Mouse (Mus musculus): ENCODE results near the gene Defb21. TPM values are rescaled to one million over a fixed set of nuclear protein-coding genes. Genes with fewer than 3 reads are reported as not detected.

The Defb21 gene
- not detected in 2 replicates for polyA plus RNA-seq (2012; rRNA removed)

DNA sequence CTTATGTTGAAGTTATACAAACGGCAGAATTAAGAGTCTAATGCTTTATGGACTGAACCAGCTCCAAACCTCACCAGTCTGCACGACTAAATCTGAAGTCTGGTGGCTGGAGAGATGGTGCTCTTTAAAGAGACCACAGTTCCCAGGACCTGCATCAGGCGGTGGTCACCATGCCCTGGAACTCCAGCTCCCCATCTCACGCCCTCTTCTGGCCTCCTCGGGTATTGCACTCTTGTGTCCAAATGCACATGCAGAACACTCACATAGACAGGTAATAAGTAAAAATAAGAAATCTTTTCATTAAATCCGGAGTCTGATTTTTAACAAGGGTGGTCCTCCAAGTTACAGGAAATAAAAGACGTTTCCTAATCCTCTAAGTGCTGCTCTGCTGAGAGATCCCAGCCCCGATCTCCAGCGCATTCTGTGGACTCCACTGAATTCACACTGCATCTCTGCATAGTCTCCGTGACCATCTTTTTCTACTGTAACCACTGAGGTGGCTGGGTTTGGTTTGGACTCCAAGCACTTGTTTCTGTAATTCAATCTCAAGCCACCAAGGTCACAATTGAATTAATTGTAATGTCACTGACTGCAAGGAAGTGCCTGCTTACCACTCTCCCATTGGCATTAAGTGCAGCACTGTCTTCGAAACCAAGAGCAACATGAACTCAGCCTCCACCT, at the start of gene Defb21:
Gene Defb21, plus strand, starts transcription at position 631 of the 681 bp plus-strand sequence.
- no peak for DNase-seq (ENCODE audit: extremely low spot score in 1 of 2, low spot score in 1 of 2)

DNA sequence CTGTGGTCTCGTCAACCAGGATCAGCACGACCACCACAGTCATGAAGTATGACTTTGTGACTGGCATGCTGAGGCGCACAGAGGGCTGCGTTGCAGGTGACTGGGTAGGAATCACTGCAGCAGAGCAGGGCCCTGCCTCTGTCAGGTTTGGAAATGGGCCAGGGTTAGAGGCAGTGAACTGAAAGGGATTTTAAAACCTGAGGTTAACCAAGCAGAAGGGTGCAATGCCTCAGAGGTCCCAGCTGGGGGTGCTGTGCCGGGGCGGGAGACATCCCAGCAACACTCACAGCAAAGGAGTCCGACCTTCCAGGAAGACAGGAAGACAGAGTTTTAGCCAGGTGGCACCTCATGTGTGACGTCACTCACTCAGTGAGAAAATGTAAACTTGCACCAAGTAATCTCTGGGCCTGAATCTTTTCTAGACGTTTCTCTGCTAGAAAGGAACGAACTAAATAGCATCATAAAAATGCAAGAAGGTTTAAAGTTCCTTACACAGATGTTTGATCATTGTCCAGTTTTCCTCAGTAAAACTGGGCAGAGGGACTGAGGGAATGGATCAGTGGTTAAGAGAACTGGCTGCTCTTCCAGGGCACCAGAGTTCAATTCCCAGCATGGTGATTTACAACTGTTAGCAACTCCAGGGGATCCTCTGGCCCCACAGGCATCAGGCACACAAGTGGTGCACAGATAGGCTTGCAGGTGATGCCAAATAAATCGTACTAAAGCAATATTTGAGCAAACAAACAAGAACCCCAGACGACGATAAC, 32.4 kb upstream of the Defb21 start, which contains the start of gene Defb29:
Gene Defb29, minus strand, starts transcription at position 155 of the 767 bp plus-strand sequence.
- no peak for DNase-seq (ENCODE audit: extremely low spot score in 1 of 2, low spot score in 1 of 2)

DNA sequence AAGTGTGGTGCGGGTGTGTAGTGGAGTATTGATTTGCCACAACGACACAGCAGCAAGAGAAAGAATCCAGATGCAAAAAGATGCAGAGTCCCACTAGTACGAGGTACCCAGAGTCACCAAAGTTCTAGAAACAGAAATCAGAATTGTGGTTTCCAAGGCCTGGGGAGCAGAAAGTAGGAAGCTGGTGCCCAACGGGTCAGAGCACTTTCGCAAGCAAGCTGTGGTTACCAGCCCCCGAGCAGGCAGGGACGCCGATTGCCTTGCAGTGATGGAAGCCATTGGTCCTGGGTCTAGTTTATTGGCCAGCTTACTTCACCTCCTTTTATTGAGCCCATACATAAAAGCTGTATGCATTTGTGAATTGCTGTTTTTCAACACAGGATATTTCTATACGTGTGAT, 30.6 kb upstream of the Defb21 start:
- DNase-seq (ENCODE audit: extremely low spot score in 1 of 2, low spot score in 1 of 2), result no peak

DNA sequence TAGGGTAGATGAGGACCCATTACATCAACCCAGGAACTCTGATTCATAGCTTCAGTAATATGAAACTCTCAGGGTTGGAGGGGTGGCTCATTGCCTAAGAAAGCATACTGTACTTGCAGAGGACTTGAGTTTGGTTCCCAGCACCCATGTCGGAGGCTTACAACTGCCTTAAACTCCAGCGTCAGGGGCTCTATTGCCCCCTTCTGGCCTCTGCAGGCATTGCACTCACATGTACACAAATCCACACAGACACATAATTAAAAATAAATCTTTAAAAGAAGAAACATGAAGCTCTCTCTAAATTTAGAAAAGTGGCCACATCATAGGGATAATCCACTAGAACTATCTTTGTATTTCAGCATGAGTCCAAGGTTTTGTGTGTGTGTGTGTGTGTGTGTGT, 29.6 kb upstream of the Defb21 start:
- DNase-seq (ENCODE audit: extremely low spot score in 1 of 2, low spot score in 1 of 2), result no peak

DNA sequence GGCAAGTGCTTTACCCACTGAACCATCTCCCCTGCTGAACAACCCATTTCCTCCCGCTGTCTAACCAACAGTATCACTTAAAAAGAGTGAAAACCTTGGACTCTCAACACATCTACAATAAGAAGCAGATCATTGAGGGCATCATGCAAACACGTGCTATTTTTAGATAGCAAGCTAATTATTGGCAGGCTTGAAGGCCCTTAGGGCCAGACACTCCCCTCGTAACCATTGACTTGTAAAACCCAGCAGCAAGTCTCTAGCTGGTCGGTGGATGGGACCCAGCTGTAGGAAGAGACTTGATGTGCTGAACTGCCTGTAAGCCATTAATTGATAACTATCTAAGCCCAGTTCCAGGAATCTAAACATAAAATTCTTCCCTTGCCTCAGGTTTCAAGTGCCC, 29.1 kb upstream of the Defb21 start:
- no peak for DNase-seq (ENCODE audit: extremely low spot score in 1 of 2, low spot score in 1 of 2)

DNA sequence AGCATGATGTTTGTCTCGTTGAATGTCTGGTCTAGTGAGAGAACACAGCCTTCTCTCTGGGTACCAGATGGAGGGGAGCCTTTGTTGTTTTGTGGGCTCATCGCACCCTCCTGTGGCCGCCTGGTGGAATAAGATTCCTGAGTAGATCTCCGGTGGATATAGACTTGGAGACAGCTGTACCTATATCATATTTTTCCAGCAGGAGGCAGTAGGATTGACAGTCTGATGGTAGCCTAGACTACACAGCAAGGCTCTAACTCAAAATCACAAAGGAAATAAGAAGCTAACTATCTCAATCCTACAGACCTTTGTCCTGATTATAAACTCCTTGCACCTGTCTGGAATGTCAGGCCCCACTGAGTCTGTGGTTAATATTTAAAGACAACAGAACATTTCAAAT, 27.9 kb upstream of the Defb21 start:
- peak; percentile 52 to 81 for DNase-seq (ENCODE audit: extremely low spot score in 1 of 2, low spot score in 1 of 2)

DNA sequence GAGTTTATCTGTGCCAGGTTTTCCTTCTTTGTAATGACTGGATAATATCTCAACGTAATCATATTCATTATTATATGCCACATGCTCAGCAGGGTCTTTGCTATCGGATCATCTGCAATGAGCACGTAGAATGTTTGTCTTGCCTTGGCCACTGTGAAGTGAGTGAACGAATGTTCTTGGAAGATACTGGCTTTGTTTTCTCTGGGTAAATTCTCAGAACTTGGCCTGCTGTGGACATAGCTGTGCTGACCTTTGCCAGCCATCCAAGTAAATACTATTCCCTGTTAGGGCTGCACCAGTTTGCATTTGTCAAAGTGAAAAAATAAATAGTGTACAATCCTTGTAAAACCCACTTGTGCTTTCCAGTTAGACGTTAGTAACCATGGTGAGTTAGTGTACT, 24.4 kb upstream of the Defb21 start:
- no peak for DNase-seq (ENCODE audit: extremely low spot score in 1 of 2, low spot score in 1 of 2)

DNA sequence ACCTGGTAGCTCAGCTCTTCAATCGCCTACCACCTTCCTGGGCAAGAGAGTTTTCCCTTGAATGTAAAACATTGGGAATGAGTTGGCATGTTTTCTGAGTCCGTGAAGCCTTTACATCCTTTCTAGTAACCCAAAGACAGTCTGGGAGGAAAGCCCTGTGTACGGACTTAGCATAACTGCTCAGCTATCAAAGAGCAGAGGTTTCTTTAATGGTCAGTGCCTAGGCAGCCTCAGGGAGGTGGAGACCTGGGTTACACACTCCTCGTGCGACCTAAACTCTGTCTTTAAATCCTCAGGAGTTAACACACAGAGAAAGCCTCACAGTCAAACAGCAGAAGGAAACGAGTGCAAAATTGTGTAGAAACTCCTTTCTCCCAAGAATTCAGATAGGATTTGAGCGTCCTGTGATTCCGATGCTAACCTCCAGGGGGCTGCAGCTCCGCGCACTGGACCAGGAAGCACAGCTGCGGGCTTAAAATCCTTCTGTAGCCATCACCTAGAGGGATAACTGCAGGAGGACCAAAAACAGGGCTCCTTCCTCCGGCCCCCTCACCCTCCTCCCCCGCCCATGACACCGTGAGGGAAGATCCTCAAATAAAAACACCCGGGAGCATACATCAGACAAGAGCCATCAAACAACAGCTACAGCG, 18.6 kb upstream of the Defb21 start:
- peak; percentile 20 to 85 for DNase-seq (ENCODE audit: extremely low spot score in 1 of 2, low spot score in 1 of 2)

DNA sequence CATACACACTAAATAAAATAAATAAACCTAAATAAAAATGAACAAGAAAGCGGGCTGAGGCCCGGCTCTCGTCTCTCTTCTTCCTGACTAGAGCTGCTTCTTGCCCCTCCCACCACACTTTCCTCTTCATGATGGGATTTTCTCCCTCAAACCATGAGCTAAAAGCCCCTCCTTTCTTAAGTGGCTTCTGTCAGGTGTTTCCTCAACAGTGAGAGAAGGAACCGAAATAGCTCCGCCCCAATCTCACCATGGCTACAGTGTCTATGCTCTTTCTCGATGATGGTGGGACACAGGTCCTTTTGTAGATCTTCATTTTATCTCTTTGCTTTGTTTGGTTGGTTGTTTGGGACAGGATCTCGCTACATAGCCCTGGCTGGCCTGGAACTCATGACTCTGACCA, 15.9 kb upstream of the Defb21 start:
- DNase-seq (ENCODE audit: extremely low spot score in 1 of 2, low spot score in 1 of 2), result no peak

DNA sequence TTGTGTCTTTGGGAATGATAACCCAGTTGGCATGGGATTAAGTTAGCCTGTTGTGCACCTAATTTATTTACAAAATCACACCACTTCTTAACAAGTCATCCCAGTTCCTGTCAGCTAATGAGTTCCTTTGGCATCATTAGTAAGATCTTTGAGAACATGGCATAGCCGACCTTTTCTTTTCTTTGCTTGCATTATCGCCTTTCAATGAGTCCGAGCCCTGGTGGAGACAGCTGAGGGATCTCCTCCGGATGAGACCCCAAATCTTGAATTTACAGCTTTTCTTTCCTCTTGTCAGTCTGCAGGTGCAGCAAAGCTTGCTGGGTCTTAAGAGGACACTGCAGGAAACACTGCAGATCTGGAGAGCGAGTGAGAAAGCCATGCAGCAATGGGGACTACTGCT, 3.5 kb upstream of the Defb21 start, which contains the start of gene Gm17416:
Gene Gm17416, plus strand, starts transcription at position 301 of the 400 bp plus-strand sequence.
- DNase-seq (ENCODE audit: extremely low spot score in 1 of 2, low spot score in 1 of 2), result no peak

DNA sequence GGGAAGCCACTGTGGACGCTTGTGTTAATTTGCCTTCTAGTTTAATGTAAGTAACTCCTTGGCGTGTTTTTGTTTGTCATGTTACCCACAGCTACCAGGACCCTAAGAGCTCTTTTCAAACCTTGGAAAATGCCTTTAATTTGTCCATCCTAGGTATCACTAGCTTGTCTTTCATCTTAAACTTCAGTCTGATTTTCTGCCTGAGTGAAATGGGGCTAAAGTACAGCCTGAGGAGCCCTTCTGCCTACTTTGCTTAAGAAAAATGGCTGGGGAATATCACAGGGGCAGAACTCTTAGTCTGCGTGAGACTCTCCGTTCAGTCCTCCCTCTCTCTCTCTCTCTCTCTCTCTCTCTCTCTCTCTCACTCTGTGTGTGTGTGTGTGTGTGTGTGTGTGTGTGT, 2.7 kb upstream of the Defb21 start:
- DNase-seq (ENCODE audit: extremely low spot score in 1 of 2, low spot score in 1 of 2), result no peak

DNA sequence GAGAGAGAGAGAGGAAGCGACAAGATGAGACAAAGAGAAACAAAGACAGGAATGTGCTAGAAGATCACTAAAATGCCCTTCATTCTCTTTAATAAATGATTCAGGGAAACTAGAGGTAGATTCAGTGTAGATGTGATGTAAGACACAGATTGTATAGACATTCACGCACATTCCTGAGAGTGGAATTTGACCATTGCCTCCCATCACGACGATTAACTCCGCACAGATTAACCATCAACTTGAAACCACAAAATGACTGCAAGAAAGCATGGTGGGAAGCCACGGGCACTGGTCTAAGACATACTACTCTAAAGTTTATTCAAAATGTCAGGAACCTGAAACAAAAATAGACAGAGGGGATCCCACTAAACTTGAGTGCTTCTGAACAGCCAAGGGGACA, 2.2 kb upstream of the Defb21 start:
- no peak for DNase-seq (ENCODE audit: extremely low spot score in 1 of 2, low spot score in 1 of 2)

DNA sequence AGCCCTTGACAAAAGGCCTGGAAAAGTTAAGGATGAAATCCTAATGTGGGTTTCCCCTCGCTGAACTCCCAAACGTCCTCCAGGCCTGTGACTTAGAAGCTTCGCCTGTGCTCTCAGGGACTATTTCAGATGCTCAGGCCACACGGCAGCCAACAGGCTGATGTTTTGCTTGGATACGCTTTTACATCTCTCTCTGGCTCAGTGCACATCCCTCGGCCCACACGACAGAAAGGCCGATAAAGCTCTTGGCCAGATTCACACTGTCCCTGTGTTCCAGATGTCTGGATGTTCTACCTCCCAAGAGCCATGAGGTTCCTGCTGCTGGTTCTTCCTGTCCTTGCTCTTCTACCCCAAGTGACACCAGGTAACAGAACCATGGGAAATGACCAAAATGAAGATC, 940 bp downstream of the Defb21 start:
- DNase-seq (ENCODE audit: extremely low spot score in 1 of 2, low spot score in 1 of 2), result no peak

DNA sequence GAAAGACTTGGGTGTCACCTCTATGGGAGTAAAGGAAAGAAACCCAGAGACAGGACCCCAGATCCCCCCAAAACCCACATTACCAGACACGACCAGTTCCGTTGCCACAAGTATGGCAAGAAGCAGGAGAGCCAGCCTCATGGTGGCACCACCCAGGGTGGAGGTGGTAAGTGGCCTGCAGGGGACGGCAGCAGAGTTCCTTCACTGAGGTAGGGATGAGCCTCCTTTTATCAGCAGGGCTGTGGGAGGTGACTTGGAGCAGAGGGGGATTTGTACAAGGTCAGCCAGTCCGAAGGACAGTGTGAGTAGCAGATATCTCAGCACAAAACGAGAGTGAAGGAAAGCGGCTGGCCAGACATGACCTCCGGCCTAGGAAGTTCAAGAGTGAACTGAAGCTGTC, 7.6 kb downstream of the Defb21 start, which contains the start of gene Defb19:
Gene Defb19, minus strand, starts transcription at position 206 of the 400 bp plus-strand sequence.
- DNase-seq (ENCODE audit: extremely low spot score in 1 of 2, low spot score in 1 of 2), result no peak

DNA sequence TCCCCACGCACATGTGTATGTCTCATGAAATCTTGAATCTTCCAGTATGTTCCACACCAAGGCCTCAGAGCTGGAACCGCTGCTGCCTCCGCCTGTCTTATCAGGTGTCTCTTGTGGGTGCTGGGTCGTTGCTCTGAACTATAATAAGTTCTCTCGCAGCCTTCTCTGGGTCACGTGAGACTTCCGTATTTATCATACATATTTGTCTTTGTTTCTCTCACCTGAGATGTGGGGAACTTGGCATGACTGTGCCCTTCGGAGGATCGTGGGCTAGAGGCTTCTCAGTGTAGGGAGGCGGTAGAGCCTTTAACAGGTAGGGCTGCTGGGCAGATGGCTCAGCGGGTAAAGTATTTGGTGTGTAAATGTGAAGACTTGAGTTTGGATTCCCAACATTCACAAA, 8.1 kb downstream of the Defb21 start:
- DNase-seq (ENCODE audit: extremely low spot score in 1 of 2, low spot score in 1 of 2), result no peak

DNA sequence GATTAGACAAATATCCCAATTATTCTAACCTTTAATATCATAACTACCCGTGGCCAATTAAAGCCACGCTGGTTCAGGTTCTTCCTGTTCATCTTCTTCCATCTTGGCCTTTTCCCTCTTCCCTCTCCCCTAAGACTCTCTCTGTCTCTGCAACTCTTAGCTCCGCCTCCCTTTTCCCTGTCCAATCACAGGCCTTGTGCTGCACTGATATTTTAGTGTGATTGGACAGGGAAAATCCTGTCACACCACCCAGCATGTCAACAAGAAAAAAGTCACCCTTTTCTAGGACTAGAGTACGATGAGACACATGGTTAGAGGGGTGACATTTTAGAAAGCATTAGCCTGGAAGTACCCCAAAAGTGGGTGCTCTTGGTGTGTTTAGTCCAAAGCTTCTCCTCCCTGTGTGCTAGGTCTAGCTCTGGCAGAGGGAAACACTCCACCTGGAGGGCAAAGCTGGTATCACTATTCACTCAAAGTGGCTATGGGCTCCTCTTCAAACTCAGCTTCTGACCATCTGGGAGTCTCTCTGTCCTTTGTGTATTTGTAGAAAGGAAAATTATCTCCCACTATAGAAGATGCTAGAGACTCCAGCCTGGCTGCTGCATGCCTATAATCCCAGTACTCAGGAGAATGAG, 14.5 kb downstream of the Defb21 start:
- DNase-seq (ENCODE audit: extremely low spot score in 1 of 2, low spot score in 1 of 2), result peak in 1 of 2 experiments; percentile 30

DNA sequence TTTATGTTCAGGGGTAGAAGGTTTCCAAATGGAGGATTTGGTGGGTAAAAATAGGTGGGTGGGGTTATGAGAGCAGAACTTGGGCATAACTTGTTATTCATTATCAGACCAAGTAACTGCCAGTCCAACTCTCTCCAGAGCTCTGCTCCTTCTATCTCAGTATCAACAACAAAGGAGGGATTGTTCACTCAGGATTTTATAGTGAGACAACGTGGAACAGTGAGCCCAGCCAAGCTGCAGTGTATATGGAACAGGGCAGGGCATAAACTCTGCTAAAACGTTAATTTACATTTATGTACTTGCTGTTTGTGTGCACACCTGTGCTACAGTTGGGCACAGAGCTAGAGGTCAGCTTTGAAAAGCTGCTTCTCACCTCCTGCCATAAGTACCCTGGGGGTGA, 15.9 kb downstream of the Defb21 start:
- DNase-seq (ENCODE audit: extremely low spot score in 1 of 2, low spot score in 1 of 2), result no peak

DNA sequence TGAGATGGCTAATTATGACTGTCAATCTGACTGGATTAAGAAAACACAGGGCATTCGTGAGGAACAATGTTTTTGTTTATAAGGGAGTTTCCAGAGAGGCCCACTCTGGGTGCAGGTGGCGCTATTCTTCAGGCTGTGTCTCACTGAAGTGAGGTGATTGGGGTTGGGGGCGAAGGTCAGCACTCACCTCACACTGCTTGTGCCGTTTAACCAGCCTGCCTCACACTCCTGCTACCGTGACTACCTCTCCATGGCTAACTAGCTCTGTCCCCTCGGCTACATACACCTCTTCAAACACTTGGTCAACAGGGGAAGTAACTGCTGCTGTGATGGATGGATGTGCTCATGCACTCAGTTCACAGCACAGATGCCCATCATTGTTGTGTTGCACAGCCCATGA, 16.5 kb downstream of the Defb21 start:
- DNase-seq (ENCODE audit: extremely low spot score in 1 of 2, low spot score in 1 of 2), result no peak

DNA sequence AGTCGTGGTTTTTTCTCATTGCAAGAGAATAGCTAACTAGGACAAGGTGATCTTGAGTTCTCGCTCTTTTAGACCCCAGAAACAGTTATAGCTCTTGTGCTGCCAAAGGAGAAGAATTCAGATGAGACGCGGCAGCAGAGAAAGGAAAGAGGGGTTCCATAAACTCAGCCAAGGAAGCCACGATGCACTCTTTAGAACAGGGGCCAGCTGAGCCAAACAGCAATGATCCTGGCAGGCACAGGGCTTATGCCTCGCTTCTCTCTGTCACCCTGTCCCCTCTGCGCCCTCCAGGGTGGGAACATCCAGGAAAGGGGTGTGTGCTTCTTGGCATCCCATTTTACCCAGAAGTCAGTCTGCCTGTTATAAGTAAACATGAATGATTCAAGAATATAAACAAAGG, 26.8 kb downstream of the Defb21 start, which contains the start of gene Defb45:
Gene Defb45, minus strand, starts transcription at position 101 of the 400 bp plus-strand sequence.
- DNase-seq (ENCODE audit: extremely low spot score in 1 of 2, low spot score in 1 of 2), result no peak

DNA sequence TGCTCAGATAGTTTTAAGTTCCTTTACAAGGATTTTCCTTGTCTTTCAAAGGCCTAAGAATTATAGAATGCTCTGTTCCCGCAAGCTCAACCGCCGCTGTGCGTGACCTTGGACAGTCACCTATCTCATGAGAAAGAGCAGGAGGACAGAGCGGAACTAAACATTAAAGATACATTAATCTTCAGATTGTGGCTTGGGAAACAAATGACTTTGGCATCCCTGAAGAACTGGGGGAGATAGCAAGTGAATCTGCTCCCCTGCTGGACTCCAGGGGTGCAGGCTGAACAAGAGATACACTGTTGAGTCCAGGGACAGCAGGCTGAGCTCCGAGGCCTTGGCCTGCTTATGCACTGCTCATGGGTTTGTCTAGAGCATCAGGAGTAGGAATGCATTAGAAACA, 27.5 kb downstream of the Defb21 start:
- no peak for DNase-seq (ENCODE audit: extremely low spot score in 1 of 2, low spot score in 1 of 2)

Measured in frontal cortex, adult 2 months (tissue).